Mouse (Mus musculus): ENCODE measurements around the gene Gba.
A peak's percentile ranks its signal among the peaks of the same experiment; 100 is the strongest.
"Not testable (repeated sequence)": the region's sequence is repeated elsewhere in the genome, so short reads cannot be mapped to it uniquely, and the experiment has no call there.

Gba gene

DNA sequence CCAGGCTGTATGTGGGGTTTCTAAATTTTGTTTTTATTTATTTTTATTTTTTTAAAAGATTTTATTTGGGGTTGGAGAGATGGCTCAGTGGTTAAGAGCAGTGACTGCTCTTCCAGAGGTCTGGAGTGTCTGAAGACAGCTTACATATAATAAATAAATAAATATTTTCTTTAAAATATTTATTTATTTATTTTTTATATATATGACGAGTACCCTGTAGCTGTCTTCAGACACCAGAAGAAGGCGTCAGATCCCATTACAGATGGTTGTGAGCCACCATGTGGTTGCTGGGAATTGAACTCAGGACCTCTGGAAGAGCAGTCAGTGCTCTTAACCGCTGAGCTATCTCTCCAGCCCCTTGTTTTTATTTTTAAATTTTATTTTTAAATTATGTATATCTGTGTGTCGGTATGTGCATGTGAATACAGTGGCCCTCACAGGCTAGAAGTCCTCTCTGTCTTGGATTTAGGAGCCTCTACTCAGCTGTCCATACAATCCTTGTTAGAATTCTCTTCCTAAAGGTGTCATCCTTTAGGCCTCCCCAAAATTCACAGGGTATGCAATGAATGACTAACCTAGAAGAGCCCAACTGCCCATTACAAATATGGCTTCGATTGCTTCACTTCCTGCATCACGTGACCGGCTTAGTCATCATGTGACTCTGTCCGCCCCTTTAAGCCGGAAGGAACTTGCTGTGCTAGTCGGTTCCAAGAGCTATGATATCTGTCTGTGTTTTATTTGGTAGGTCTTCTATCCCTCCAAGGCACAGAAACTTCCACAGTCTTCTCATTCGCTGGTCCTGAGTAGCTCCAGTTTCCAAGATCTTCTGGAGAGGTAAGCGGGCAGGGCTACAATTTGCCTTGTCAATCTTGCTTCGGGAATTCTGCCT lies at the start of gene Gba:
Gene Gba, plus strand, starts transcription at position 676 of the 889 bp plus-strand sequence.
- DNase-seq = peak; percentile 83

DNA sequence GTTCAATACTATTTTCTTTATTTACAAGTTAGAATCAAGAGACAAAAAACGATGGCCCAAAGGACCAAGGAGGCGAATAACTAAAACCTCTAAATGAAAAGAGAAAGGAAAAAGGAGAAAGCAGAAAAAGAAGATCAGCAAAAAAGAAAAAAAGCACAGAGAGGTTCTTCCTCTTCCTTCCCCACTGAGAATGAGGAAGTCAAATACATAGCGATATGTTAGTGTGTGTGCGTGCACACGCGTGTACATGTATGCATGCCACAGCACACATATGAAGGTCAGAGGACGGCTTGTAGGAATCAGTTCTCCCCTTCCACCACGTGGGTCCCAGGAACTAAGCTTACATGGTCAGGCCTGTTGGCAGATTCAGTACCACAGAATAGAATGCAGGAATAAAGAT lies 45.8 kb upstream of the Gba start:
- DNase-seq = no peak

DNA sequence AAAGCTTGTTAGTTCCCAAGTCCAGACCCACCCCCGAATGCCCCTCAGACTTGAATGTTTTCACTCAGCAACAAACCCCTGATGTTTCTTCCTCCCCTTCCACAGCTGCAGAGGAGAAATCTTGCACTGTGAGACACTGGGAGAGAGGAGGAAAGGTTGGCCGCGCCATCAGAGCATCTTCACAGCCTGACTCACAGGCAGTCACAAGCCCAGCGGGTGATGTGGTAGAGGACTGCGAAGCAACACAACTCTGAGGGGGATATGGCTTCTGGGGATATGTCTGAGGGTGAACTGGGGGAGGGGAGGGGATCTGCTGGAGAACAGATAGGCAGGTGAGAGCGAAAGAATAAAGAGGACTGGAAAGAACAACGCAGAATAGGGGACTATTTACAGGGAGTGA lies 44.1 kb upstream of the Gba start:
- no peak for DNase-seq

DNA sequence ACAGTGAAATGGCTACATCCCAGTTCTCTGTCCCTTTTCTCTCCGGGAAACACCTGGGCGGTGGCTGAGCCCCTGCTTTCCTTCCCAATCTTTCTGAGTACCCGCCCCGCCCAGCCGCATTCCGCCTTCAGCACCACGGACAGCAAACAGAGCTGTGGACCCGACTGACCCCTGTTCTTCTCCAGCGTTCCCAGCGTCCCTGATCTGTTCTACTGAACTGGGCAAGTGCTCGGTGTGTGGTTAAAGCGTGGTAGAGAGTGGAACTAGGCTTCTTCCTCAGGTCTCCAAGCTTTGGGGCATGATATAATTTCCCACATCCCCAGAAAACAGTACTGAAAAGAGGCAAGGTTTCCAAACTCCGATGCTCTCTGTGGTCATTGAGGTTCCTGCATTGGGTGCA lies 43.5 kb upstream of the Gba start:
- DNase-seq = no peak

DNA sequence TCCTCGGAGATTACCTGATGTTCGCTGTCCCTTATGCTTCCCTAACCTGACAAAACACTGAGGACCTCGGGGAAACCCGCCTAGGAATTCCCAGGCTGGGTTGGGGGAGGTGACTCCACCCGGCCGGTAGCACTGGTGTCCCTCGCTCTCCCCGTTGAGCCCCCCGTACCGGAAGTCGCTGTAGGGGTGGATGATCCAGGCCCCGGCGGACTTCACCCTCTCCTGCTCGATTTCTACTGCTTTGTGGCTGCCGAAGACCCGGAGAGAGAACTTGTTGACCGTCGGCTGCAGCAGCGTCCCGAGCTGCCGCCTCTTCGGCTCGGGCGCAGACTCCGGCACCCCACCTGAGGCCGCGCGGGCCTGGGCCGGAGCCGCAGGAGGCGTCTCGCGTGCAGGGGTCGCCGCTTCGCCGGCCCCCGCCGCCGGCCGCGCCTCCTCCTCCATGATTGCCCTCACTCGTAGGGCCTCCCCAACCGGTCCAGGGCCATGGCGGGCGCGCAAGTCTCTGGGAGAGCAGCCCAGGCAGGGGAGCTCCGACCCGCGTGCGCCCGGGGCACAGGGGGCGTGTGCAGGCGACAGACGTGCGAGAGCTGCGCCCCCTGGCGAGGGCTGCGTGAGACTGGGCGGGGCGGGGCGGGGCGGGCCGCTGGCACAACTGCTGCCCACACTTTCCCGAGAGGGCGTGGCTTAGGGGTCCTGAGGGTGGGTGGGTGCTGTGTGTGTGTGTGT lies 42.9 kb upstream of the Gba start, which contains the start of gene Hcn3:
Gene Hcn3, minus strand, starts transcription at position 581 of the 729 bp plus-strand sequence.
- peak; percentile 62 for DNase-seq

DNA sequence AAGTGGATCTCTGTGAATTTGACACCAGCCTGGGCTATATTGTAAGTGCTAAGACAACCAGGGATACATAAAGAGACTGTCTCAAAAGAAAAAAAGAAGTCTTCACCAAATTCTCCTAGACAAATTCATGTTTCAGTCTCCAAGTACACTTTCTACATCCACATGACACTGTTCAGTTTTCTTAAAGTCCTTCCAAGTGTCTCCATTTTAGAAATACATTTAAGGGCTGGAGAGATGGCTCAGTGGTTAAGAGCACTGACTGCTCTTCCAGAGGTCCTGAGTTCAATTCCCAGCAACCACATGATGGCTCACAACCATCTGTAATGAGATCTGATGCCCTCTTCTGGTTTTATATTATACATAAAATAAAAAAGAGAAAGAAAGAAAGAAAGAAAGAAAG lies 41.5 kb upstream of the Gba start:
- not testable (repeated sequence) for DNase-seq

DNA sequence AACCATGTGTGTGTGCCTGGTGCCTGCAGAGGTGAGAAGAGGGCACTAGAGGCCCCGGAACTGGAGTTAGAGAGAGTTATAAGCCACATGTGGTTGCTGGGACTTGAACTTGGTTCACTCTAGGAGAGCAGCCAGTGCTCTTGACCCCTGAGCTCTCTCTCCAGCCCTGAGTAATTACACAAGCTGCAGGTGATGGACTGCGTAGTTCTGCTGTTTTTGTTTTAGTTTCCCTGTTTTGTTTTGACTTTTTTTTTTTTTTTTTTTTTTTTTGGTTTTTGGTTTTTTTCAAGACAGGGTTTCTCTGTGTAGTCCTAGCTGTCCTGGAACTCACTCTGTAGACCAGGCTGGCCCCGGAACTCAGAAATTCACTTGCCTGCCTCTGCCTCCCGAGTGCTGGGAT lies 40.9 kb upstream of the Gba start:
- DNase-seq = no peak

DNA sequence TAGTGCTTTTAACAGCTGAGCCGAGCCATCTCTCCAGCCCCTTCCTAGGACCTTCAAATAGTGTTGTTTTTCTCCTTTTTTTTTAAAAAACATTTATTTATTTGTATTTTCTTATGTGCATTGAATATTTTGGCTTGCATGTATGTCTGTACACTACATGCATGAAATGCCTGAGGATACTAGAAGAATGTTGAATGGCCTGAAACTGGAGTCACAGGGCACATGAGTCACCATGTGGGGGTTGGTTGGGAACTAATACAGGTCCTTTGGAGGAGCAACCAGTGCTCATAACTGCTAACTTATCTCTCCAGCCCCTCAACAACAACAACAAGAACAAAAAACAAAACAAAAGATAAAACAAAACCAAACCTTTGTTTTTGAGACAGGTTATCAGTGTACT lies 39.6 kb upstream of the Gba start:
- no peak for DNase-seq

DNA sequence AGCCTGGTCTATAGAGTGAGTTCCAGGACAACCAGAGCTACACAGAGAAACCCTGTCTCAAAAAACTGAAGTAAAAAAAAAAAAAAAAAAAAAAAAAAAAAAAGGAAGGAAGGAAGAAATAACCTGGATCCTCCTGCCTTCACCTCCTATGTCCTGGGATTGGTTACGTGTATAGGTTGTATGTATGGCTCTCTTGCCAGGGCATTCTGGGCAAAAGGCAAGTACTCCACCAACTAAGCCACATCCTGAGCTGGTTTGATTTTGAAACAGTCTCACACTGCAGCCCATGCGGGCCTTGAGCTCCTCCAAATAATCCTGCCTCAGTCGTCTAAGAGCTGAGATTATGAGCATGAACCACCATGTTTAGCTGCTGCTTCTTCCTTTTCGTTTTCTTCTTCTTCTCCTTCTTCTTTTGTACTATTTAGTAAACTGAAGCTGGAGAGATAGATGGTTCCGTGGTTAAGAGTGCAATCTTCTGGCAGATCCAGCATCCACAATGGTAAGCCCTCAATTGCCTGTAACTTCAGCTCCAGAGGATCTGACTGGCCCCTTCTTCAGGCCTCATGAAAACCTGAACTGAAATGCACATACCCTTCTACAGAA lies 39.0 kb upstream of the Gba start:
- DNase-seq = no peak

DNA sequence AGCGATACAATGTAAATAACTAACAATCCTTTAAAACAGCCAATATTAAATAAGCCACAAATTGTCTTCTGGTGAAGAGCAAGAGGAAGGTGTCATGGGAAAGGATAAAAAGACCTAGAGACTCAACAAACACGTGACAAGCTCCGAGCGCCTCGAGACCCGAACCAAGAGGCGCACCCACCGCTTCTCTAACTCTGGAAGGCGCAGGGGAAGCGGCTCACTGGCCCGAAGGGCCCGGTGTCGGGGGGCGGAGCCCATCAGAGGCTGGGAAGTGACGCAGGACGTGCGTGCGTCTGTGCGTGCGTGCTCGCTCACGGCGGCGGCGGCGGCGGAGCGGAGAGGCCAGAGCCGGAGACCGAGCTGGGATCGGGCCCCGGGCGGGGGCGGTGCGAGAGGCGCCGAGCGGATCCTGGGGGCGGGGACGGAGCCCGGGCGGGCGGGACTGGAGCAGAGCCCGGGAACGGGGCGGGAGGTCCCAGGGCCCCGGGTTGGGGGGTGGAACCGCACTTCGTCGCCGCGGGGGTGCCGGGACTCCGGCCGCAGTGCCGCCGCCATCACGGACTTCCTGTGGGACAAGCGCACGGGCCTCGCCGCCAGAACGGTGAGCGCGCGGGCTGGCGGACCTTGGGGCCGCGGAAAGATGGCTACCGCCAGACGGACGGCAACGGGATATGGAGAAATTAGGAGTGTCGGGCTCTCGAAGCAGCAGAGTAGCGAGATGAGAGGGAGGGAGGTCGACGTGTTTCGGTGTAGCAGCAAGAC lies 38.0 kb upstream of the Gba start, which contains the start of gene Clk2:
Gene Clk2, plus strand, starts transcription at position 290 of the 762 bp plus-strand sequence.
- peak; percentile 94 for DNase-seq

DNA sequence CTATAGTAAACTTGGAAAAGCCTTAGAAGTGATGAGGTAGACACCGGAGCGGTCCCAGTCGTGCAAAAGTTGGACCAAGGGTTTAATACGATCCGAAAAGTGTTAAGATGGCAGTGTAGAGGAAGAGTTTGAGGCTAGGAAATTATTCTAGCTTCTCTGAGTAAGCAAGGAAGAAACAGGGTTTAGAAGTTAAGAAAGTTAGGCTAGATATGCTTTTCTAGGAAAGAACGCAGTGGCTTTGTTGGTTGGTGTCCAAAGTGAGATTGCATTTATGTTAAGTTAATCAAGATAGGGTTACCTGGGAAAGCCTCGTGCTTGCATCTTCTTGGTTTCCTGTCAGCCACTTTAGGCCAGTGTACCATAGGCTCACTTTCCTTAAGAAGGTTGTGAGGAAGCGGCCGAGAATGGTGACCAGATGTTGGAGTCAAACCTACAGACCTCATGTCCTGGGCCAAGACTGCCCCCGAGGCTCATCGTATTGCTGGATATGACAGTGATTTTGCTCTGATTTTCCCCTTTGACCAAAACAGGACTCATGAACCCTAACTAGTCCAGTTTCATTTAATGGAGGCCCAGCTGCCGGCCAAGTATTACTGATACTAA lies 37.4 kb upstream of the Gba start:
- no peak for DNase-seq

DNA sequence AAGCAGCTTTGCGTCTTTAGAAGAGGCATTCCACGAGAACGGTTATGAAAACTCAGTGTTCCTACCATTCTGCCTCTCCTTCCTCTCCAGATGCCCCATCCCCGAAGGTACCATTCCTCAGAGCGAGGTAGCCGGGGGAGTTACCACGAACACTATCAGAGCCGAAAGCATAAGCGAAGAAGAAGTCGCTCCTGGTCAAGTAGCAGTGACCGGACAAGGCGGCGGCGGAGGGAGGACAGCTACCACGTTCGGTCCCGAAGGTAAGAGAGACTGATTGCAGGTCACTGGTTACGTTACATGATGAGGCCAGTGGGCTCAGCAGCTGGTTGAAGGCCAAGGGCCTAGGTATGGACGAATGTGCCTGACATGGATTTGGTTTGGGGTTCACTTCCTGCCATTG lies 35.8 kb upstream of the Gba start:
- no peak for DNase-seq

DNA sequence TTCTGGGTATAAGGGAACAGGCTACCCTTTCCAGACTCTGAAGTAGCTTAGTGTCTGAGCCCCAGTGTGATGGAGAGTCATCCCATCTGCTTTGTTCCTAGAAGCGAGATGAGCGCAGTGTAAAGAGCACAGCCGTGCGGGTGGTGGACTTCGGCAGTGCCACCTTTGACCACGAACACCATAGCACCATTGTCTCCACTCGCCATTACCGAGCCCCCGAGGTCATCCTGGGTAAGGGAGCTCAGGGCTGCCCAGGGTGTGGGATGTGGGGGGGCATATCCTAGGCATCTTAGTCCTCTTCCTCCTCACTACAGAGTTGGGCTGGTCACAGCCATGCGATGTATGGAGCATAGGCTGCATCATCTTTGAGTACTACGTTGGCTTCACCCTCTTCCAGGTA lies 27.9 kb upstream of the Gba start:
- no peak for DNase-seq

DNA sequence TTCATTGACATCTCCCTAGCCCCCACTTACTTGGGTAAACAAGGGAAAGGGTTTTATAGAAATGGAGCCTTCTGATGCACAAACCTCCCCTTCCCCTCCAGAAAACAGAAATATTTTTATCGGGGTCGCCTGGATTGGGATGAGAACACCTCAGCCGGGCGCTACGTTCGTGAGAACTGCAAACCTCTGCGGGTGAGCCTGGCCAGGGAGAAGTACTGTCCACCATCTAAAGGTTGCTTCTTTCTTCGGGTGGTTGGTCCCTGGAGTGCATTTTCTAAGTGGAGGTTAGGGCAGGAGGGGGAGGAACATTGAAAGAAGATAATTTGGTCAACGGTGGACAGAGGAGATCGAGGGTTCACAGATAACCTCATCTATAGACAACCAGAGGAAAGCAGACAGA lies 27.2 kb upstream of the Gba start:
- no peak for DNase-seq

DNA sequence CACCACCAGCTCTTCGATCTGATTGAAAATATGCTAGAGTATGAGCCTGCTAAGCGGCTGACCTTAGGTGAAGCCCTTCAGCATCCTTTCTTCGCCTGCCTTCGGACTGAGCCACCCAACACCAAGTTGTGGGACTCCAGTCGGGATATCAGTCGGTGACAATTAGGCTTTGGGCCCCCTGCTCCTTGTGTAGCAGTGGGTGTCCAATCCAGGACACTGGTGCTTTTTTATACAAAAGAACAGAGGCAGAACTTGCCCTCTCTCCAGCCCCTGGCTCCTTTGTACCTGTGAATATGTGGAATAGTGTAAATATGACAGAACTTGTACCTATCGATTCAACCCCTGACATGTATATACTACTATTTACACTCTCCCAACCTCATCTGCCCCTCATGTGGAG lies 26.3 kb upstream of the Gba start:
- peak; percentile 40 for DNase-seq

DNA sequence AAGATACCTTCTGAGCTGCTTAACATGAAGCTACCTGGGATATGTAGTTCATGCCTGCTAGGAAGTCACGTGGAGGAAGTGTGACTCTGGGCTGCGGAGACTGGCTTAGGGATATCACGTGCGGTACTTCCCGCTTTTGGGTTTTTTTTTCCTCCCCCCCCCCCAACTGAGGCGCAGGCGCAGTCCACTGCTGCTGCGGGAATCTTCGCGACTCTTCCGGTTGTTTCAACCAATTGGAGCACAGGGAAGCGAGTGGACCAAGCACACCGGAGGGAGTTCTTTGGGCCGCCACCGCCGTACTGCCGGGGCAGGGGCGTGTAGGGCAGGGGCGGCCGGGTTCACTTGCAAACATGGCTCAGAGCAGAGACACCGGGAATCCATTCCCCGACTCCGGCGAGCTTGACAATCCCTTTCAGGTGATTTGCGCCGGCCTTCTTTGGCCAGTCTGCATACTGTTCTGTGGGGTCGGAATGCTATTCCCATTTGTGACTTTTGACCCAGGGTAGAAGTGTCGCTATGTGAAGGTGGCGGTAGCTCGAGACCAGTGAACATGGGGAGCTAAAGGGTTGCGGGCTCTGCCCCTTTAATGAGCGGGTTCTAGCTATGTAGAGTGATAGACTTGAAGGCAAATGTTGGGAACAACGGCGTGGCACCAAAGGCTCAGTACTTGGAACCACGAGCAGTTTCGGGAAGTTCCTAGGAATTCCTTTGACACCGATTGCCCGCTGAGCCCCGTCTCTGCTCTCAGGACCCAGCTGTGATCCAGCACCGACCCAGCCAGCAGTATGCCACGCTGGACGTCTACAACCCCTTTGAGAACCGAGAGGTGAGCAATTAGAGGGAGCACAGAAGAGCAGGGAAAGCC lies 25.3 kb upstream of the Gba start, which contains the start of gene Scamp3:
Gene Scamp3, plus strand, starts transcription at position 232 of the 865 bp plus-strand sequence.
- DNase-seq = peak; percentile 93

DNA sequence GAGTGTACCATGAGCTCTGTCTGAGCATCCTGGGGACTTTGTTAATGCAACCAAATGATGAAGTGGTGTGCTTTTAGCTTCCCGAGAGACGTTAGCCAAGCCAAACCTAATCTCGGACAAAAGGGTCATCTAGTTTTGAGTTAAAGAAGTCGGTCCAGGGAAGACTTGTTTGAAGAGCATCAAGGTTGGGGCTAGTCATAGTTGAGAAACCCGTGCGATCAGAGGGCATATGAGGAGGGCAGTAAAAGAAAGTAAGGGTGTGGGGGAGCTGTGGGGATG lies 24.7 kb upstream of the Gba start:
- DNase-seq = peak; percentile 8

DNA sequence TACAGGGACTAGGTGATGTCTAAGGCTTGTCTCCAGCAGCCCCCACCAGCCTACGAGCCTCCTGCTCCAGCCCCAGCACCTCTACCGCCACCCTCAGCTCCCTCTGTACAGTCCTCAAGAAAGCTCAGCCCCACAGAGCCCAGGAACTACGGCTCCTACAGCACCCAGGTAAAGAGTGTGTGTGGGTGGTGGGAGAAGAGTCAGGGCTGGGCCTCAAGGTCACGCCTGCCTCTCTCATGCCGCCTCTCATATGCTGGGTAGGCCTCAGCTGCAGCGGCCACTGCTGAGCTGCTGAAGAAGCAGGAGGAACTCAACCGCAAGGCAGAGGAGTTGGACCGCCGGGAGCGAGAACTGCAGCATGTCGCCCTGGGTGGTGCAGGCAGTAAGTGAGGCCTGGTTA lies 23.7 kb upstream of the Gba start:
- DNase-seq = peak; percentile 22

DNA sequence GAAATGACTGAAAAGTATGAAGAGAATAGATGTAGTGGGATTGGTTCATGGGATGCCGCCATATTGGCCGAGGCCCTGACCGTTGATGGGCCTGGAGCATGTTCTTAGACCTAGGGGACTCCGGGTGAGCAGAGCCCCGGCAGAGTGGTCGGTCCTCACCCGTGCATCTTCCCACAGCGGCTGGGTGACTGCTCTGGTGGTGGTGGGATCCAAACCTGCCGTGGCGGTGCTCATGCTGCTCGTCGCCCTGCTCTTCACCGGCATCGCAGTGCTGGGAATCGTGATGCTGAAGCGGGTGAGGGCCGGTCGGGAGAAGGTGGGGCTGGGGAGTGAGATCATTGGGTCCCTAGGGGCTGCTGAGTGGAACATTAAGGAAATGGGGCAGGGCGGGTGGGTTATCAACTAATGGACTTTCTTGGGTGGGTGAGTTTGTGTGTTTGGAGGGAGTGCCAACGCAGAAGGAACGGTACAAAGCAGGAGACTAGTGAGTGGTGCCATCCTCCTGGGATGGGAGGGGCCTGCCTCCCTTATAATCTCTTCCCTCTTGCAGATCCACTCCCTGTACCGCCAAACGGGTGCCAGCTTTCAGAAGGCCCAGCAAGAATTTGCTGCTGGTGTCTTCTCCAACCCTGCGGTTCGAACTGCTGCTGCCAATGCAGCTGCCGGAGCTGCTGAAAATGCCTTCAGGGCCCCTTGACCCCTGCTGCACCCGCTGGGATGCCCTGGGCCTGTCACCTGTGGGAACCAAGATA lies 20.8 kb upstream of the Gba start:
- DNase-seq = peak; percentile 66

DNA sequence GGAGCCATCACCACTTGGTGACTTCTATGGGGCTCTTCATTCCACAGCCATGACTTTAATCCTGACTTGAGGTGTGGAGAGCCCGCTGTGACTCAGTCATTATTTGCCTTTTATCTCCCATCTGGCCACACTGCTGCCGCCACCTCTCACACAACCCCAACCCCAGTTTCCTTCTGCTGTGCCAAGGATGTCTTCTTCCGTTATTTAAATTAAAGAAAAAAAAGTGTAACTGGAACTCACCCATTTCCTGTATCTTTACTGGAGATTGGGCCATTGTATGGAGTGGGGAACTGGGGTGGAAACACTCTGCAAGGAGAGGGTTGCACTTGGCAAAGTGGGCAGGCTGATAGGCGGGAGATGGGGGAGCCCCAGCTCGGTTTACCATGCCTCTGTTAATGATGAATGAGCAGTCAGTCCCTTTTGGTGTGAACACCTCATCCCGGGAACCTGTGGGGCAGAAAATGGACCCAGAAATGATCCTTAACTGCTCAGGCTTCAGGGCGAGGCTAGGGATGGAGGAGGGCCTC lies 20.1 kb upstream of the Gba start:
- DNase-seq = no peak
